Mouse (Mus musculus) lung, postnatal 14 days (tissue): ENCODE measurements around the gene Fgd3.
A peak's percentile ranks its signal among the peaks of the same experiment; 100 is the strongest.

Source experiments
- DNase-seq: peaks from one replicate; pipeline ENCODE4 v3.0.0; 2021

Gene Fgd3

DNA sequence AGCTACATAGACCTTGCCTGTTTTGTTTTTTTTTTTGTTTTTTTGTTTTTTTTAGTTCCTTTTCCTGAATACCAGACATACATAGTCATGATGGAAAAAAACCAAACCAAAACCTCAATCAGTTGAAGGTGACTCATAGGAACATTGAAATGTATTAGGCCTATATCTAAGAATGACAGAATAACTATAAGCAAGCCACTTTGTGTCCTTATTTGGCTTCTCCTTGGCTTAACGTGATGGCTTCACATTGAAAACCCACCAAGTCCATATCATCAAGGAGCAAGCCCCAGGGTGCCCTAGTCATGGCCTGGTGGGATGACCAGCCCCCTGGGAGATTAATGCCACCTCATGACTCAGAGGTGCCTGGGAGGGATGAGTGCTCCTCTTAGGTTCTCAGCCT, 19.3 kb downstream of the Fgd3 start:
- no peak for DNase-seq

DNA sequence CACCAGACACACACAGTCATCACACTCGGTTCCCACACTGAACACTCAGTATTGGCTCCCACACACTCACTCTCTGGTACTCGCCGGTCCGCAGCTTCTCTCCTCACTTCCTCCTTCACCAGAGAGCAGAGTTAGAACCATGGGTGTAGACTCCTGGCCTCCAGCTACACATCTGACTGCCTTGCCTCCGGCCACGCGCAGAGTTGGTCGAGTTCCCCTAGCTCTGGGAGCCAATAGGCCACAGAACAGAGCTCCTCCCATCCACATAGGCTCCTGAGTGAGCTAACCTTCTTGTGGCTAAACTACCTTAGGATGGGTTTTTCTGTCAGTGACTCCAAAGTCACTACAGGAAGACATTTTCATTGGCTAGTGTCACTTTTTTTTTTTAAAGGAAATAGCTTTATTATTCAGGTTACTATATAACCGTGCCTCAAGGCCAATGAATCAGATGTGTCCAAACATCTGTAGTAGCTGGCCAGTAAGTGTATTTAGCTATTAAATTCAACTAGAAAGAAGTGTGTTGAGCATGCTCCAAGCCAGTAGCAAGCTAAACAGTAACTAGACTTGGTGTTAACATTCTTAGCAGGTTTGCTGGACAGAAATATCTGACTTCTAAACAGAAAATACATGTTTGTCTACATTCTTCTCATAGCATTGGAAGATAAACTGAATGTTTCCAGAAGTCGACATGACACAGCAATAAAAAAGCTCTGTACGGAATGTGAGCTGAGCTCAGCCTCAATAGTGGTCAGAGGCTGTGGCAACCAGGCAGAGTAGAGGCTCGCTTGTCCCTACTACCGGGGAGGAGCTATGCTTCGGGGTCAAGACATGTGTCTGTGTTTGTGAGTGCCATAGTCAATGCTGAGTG, 21.4 kb downstream of the Fgd3 start:
- no peak for DNase-seq

DNA sequence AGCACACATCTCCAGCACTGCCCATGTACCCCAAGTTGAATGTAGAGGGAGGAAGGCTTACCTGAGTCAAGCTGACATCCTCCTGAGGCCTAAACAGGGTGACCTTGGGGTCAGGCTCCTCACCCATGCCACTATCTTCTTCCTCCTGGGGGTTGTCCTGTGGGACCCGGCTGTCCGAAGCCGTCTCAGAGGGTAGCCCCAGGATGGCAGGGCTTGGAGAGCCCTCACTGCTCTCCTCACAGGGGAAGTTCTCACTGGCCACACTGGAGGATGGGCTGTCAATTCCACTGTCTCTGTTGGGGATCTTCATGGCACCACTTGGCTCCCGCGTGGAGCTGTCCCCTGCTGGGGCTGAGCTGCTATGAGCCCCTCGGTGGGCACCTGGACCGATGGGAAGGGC, 23.8 kb downstream of the Fgd3 start:
- DNase-seq = no peak

DNA sequence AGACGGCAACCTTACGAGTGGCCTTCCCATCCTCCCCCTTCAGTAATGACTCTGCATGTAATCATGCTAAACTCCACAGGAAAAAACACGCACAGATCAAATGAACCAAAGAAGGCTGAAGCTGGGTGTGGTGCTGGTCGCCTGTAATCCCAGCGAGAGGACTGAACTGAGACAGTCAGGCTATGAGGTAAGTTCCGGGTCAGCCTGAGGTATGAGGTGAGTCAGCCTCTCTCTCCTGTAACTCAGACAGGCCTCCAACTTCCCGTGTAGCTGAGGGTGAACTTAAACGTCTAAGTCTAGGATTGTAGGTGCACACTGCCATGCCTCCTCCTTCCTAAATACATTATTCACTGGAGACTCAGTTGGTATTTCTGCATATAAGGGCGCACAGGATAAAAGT, 26.0 kb downstream of the Fgd3 start:
- DNase-seq = no peak

DNA sequence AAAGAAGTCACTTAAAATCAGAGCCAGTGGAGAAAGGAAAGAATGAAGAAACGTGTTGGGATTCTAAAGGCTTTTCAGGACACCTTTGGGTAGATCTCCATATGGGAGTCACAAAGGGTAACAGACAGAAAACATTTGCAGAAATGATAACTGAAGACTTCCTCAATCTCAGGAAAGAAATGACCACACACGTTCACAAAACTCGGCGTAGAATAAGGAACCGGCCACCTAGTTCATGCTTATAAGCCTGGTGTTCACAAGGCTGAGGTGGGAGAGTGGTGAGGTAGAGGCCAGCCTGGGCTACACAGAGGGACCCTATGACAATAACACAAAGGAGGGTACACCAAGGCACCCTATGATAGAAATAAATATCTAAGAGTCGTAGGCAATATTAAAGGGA, 28.2 kb downstream of the Fgd3 start:
- no peak for DNase-seq

DNA sequence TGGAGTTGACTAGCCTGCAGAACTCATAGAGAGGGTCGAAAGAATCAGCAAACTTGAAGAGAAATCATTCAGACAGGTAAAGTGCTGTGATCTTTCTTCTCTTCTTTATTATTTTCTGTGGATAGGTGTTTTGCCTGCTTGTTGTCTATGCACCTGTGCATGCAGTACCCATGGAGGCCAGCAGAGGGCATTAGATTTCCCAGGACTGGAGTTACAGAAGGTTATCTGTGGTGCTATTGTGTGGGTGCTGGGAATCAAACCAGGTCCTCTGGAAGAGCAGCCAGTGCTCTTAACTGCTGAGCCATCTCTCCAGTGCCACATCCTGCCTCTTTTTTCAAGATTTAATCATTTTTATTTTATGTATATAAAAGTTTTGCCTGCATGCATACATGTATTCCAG, 28.7 kb downstream of the Fgd3 start:
- DNase-seq = peak; percentile 36

DNA sequence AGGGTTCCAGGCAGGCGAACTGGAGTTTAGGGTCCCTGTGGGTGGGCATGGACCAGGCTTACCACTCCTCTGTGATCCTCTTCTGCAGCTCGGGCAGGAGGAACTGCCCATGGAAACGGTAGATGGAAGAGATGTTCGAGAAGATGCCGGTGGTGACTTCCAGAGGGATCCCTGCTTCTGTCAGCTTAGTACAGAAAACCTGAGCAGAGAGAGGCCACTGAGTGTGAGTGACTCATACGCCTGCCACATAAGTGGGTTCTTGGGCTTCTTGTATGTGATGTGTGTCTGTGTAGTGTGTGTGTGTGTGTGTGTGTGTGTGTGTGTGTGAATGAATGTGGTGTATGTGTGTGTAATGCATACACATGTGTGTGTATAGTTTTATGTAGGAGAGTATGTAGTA, 32.9 kb downstream of the Fgd3 start:
- DNase-seq = no peak

DNA sequence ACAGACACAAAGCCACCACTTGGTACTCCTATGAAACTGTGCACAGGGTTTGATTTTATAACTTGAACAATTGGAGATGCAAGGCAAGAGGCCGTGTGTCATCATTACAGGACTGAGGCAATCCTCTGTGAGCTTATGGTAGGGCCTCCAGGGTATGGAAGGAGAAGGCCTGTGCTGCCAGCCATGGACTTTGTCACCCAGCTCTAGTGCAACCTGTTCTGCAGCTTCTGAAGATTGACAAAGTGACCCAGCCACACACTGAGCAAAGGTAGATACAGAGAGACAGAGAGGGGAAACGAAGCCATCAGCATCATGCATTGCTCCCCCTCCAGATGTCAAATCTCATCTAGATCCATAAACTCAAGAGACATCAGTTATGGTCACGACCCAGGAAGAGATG, 33.4 kb downstream of the Fgd3 start:
- DNase-seq = no peak

DNA sequence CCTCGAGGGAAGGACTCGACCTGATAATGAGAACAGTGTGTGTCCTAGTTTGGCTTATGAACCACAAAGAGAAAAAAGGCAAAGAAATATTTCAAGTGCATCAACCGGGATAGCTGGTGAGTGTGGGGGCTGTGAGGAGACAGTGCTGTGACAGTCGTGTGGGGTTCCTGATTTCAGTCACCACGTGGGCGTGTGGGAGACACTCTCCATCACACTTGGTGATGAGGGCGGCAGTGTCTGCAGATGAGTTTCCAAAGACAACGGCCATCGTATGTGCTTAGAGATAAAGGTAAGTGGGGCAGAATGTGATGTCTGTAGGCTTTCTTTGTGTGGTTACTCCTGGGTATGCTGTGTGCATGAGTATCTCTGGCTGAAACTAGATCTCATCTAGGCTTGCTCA, 36.4 kb downstream of the Fgd3 start:
- DNase-seq = no peak

DNA sequence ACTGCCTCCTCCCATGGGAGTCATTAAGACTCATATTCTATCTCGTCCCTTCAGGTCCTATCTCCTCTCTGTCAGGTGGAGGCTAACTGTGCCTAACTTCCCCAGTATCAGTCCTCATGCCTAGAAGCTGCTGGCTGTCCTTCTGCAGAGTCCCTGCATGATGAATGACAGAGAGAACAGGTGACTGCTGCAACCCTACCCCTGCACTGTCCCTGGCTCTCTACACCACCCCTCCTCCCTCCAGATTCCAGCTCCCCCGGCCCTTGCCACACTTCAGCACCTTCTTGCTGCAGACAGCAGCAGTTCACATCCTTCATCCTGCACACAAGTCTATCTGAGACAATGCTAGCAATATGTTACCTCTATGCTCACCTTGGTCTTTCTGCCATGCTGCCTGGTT, 37.9 kb downstream of the Fgd3 start:
- no peak for DNase-seq

DNA sequence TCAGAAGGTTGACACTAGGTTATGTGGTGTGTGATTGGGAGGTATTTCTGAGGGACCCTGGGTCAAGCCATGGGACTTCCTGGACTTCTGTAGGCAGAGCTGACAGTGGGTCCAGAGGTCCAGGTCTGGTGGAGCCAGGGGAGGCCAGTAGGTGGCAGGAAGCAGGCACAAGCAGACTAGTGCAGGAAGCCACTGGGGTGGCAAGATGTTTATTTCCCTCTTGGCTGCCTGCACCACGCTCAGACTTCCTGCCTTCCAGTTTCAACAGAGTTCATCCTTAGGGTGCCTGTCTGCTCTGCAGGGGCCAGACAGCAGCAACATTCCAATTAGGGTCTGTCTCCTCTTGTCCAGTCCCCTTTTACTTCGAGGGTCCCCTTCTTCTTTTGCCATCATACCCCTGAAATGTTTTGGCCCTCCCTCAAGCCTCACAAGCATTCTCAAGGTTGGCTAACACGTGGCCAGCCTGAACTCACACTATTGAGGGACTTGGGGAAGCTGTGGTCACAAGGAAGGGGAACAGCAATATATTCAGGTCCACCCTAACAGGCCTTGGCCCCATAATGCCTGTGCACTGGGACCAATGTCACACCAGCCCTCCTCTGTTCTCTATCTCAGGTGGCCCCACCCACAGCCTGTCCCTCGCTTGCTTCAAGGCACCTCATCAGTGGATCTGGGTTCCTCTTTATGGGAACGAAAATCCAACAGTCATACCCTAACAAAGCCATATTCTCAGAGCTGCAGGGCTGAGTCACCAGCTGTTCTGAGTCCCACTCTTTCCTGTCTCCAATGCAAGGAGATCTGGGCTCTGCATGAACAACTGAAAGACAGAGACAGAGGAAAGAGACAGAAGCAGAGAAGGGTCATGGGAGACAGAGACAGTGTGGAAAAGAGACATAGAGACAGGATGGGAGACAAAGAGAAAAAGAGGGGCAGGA, 48.0 kb downstream of the Fgd3 start:
- peak; percentile 34 for DNase-seq

DNA sequence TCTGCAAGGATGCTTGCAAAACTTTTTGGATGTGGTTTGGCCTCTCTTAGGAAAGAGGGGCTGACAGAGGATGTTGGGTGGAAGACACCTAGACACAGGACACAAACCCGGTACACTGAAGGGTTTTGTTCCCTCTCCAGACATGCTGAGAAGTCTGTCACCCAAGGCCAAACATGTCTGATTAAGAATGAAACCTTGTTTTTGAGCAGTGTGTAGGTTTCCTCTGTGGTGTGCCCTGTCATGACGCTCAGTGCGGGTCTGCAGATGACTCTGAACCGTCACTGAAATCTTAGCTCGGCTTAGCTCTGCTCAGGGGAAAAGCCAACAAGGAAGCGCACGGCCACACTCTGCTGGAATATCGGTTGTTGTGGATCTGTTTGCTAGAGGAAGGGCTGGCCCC, 49.6 kb downstream of the Fgd3 start:
- no peak for DNase-seq

DNA sequence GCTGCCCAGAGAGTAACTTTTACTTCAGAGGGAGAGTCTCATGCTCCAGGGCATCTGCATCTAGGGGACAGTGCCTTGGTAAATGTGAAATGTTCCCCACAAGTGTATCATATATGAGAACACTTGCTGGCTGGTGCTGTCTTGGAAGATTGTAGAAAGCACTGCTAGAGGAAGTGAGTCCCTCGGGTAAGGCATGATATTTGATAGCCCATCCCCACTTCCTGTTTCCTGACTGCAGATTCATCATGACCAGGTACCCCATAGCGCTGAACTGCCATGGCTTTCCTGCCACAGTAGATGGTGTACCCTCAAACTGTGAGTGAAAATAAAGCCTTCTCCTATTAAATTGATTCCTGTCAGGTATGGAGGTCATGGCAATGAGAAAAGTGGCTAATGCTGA, 52.5 kb downstream of the Fgd3 start:
- no peak for DNase-seq

DNA sequence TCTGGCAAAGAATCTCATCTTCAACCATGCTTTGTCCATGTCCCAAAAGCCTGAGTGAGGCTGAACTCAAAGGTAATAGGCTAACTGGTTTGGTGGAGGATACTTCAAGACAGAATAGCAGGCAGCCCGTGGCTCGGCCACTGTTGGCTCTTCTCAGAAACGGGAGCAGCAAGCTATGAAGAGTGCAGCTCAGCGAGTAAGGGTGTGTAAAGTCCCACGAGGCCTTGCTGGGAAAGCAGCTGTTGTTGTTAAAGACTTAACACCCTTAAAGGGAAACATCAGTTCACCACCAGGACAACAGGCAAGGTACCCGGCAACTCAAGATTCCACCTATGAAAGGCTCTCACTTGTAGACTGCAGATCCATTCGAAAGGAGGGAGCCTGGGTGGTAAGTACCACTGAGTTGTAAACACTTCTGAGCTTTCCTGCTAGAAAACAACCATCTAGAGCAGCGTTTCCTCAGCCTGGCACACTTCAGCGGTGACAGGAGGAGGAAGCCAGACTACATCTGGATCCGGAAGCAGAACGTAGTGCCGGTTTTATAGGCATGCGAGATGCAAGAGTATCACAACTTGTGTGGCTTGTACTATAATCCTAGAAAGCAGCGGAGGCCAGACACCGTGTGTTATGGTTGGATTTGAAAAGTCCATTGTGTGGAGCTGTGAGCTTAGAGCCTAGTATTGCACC, 59.9 kb downstream of the Fgd3 start:
- DNase-seq = no peak

DNA sequence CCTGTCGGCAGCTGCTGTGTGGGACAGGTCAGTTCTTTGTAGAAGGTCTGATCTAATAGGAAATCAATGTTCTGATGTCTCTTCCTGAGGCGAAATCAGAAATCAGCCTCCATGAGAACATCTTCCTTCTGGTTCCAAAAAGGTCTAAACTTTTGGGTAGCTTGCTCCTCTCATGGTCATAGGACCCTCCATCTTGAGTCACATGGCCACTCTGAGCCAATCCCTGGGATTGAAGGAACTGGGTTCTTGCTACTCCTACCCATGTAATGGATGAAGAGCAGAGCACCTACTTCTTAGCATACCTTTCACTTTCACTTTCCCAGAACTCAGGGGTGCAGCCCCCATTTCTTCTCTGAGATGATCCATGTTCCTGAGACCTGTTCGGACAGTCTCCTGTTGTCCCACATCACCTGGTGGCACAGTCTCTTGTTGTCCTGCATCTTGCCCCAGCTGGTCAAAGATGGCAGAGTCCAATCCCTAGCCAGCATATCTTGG, 62.2 kb downstream of the Fgd3 start:
- DNase-seq = no peak

DNA sequence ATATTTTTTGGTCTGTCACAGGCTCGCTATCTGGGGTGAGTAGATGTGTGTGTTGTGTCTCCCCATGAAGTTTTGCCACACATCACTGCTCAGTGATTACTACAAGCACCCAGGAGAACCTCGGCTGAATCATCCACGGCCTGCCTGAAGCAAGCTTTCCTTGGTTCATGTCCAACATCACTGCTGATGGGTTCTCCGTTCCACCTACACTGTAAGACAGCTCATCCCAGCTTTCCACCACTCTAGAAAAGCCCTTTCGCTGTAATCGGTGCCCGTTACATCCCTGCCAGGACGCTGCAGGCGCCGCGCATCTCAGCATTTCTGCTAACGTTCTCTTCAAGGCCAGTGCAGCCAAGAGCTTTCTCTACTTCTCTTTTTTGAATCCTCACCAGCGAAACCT, 67.4 kb downstream of the Fgd3 start:
- DNase-seq = no peak

DNA sequence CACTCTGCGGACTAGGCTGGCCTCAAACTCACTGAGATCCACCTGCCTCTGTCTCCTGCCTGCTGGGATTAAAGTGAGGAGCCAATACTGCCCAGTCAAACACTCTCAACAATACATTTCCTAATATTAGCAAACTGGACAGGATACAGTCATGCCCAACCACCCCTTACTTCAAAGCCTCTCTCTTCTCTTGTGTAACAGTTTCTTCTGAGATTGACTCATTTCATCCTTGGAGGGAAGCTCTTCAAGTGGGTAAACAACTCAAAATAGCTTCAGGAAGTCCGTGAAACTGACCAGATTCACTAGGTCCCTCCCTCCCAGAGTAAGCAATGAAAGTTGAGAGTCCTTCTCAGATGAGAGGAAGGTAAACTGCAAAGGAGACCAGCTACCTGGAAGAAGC, 68.0 kb downstream of the Fgd3 start:
- DNase-seq = no peak

DNA sequence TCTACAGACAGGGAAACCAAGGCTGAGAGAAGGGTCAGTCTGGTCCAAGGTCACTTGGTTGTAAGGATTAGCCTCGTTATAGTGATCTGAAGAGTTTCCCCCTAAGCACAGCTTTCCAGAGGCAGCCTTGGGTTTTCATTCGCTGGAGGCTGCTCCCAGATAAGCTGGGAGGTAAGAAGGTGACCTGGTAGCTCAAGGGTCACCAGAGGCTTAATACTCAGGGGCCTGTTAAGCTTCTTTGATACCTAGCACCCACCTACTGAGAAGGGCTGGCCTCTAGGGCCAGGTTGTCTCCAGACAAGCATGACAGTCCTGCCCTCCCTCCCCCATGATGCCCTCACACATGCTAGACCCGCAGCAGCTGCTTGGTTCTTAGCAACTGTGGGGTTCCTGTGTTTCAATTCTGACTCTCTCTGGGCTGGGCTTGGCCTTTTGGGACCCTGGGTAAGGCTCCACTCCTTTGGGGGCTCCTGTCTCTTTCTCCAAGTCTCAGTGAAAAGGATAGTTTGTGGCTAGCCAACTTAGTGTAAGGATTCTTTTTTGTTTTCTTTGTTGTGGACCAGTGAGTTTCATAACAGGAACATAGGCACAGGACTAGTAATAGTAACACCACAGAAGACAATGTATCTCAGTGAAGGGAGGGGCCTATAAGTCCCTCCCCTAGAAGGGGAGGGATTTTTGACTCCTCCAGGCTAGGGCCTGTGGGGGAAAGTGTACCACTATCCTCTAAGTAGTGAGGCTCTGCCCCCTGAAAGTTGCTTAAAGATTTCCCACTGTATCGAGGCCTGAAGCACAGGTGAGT, 69.2 kb downstream of the Fgd3 start:
- DNase-seq = no peak

DNA sequence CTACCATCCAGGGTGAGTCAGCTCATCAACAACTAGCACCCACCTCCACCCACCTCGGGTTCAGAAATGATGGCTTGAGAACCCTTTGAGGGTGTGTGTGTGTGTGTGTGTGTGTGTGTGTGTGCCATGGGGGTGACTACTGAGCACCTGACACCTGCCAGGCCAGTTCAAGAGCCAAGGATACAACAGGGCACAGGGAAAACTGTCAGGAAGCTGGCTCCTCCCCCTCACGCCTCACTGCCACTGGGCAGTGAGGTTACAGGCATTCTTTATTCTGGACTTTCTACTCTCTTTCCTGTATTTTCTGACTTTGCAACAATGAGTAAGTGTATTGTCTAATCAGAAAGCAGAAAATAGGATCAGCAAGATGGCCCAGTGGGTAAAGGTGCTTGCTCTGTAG, 70.5 kb downstream of the Fgd3 start:
- no peak for DNase-seq

DNA sequence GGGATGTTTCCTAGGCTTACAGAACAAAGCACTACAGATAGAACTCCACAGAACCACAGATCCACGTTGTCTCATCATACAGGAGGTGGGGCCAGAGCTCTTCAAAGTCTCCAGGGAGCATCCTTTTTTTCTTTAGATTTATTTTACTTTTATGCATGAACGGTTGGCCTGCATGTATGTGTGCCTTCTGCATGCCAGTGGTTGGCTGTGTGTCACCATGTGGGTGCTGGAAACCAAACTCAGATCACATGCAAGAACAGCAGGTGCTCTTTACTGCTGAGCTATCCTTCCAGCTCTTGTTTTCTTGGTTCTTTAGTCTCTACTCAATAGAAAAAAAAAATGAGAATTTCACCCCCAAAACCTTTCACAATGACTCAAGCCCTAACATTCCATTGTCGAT, 71.2 kb downstream of the Fgd3 start:
- DNase-seq = no peak

DNA sequence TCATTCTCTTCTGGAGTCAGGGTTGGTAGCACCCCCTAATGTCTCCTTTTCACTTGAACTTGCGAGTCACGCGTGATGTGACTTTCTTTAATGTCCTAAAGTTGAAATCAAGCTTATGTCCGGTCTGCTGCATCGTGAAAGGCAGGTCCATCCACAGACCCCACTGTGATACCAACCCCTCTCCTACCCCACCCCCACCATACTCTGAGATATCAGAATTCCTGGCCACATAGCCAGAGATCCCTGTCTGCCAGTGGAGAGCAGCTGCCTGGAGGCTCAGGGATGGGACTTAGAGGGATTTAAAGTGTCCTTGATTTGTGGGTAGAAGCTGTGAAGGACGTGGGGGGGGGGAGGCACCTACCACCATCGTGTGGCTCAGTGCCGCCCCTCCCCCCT, 71.6 kb downstream of the Fgd3 start, which contains the start of gene Susd3:
Susd3 (minus strand) TSS at position 240 of the 396 bp plus-strand sequence.
- no peak for DNase-seq

DNA sequence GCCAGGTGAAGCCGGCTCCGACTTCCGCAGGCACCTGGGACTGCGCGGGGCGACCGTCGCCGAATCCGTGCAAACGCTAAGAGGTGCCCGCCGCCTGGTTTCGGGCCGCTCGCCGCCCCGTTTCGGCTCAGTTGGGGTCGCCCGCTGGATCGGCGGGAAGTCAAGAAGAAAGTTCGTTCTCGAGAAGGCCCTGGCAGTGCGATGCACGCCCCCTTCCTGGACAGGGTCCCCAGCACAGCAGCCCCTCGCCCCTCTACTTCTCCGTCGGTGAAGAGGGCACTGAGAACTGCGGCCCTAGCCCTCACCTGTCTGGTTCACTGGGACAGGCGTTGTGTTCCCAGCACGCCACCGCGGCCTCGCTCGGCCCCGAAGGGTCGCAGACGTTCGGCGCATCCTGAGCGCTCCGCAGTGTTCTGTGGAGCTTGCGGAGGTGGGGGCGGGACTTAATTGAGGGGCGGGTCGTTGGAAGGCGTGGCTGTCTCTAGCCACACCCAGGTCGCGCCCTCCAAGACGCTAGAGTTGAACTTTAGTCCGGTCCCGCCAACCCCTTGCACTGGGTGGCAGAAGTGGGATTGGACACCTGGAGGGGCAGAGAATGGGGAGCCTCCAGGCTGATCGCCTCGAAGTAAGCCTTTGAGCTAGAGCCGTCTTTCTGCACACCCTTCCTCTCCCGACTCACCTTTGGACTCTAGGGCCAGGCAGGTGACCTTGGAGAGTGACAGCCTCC, 72.2 kb downstream of the Fgd3 start:
- DNase-seq = peak; percentile 20
